Mouse (Mus musculus): ENCODE measurements at regions not wholly inside any gene's neighbourhood (a gene's known extent, or its start where the extent isn't known, plus 50 kb on each side); places are given as distances from the start of the nearest gene placed in this dataset.
A peak's percentile ranks its signal among the peaks of the same experiment; 100 is the strongest.
"Not testable (repeated sequence)": the region's sequence is repeated elsewhere in the genome, so short reads cannot be mapped to it uniquely, and the experiment has no call there.

DNA sequence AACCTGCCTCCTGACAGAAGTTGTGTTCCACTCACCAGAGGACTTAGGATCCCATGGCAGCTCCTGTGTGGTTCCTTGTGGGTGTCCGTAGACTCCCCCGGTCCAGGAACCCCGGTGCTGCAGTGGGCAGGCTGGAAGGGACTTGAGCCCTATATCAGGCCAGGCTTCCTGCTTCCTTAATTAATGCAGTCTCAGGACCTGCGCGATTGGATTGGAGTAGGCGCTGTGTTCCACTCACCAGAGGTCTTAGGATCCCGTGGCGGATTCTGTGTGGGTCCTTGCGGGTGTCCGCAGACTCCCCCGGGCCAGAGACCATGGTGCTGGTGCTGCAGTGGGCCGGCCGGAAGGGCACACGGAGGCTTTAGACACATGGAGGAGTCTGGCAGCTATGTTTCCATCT is 288.7 kb downstream of the Fut8 start:
- not testable (repeated sequence) for DNase-seq (ENCODE audit: low spot score in 2 of 2)

DNA sequence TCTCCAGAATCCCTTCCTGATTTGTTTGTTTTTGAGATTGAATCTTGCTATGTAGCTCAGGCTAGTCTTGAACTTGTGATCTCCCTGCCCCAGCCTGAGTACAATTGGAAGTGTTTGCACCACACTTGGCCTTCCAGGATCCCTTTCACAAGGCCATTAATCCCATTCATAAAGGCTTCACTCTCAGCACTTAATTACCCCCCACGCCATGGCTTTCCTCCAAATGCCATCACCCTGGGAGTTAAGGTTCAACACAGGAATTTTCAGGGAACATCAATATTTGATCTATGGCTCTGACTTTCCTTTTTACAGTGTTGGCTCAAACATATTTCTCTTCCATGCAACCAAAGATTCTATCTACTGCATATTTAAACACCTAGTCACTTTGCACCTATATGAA is 289.6 kb downstream of the Fut8 start:
- DNase-seq (ENCODE audit: low spot score in 2 of 2) = no peak

DNA sequence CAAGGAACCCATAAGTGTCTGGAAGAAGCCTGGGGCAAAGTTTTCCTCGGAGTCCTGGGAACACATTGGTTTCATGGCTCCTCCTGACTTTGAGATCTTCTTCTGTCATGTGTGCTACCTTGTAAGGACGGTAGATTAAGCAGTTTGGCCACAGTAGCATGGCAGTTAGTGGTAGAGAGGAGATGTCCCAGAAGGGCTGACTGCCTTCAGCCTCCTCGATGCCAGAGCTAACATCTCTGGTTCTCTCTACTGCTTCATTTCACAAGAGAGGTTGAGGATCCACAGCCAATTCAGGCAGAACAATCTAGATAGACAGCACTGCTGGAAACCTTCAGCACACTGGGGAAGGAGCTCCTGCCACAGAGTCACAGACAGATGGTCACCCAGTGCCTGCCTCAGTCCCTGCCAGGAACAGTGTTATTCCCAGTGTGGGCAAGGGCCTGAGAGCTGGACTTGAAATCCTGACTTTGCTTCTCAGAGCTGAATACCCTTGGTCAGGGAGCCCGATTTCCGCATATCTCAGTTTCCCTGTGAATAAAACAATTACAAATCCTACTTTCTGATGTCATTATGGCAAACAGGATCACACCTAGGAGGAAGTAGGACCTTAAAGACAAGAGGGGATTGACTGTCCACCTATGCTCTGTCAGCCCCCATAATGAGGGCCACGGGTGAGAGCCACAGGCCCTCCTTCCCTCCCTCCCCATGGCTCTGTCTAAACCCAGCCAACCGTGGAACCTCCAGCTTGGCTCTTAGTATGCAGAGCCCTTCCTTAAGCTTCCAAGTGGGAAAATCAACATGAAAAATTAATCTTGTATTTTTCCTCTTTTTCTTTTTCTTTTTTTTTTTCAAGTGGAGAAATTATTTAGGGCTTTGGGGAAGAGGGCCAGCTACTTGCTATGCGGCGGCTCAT is 290.3 kb downstream of the Fut8 start:
- no peak for DNase-seq (ENCODE audit: low spot score in 2 of 2)

DNA sequence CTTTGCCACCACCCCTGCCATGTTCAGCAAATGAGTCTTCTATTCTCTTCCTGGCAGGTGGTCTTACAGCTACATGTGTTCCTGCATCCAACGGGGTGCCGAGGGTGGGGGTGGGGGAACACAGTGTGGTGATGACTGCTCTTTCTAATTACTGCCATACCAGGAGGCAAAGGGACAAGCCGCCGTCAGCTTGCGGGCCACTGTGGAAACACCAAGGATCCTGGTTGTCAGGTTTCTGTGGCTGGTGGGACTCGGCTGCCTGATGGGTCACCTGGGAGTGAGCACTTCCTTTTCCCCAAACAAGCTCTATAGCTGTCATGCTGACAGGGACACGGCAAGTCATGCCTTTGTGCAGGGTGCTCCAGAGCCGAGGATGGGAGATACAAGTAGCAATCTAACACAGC is 290.9 kb downstream of the Fut8 start:
- DNase-seq (ENCODE audit: low spot score in 2 of 2) = no peak

DNA sequence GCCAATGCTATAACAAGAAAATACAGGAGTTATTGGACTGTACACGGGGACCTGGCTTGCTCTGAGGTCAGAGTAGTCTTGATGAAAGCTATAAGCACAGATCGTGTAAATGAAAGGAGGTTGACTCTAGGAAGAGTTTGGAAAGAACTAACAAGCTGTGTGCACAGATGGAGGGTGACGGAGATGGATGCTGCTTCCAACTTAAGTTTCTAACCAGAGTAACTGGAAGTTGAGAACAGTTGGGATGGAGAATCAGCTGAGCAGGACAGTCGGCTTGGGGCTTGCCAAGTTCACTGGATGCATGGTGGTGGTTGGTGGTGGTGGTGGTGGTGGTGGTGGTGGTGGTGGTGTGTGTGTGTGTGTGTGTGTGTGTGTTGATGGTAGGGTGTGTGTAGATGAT is 291.5 kb downstream of the Fut8 start:
- DNase-seq (ENCODE audit: low spot score in 2 of 2) = peak in 1 of 2 experiments; percentile 18

DNA sequence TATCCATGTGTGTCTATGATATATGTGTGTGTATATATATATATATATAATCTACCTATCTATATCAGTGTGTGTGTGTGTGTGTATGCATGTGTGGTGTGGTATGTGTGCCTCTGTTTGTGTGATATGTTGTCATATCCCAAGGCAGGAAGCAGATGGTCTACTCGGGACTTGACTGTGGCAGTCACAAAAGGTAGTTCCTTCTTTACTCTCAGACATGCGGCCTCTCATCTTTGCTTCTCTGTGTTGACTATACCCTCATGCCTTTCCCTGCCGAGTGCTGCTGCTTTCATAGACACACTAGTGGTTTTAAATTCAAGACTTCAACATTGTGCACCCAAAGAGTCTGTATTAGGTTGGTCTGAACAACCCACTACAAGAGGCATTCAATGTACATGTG is 292.0 kb downstream of the Fut8 start:
- no peak for DNase-seq (ENCODE audit: low spot score in 2 of 2)

DNA sequence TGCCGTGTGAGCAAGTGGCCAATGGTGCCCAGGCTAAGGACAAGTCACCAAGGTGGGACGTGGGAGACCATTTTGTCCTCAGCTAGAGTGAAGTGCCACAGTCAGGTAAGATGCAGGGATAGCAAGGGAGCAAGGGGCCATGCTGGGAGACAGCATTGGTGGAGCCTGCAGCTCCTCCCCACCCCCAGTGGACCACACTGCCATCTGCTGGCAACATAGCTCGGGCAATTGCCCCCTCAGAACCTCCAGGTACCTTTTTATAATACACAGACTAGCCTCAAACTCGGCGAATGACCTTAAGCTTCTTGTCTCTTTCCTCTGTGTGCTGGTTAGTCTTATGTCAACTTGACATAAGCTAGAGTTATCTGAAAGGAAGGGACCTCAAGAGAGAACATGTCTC is 293.4 kb downstream of the Fut8 start:
- peak in 1 of 2 experiments; percentile 23 for DNase-seq (ENCODE audit: low spot score in 2 of 2)

DNA sequence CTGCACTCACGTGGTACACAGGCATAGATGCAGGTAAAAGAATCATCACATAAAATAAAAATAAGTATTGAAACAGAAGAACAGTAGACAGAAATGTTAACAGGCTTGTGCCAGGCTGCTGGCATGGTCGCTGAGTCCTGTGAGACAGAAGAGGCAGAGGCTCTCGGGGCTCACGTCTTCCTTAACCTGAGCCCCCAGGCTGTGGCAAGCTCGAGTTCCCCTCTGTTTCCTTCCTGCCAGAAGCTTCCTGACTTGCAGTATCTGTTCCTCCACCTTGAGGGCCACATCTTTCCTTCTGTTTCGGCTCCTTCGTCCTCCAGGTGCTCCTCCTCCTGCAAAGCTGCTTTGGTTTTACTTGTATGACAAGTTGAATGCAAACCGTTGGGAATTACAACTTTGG is 294.6 kb downstream of the Fut8 start:
- no peak for DNase-seq (ENCODE audit: low spot score in 2 of 2)

DNA sequence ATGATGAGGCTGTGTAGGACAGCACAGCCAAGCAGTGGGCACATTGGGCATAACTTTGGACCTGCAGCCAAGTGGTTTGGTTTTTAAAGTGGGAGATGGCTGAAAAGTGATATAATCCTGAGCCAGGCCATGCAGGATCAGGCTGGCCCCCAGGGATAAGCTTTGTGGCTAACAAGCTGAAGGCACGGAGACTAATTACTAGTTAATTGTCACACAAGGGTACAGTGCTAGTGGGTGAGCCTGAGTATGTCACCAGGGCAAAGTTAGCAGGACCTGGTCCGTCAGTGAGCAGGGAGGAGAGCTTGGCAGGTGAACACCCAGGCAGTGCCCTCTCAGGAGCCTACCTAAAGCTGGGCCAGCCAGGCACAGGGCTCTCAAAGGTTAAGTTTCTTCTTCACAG is 295.7 kb downstream of the Fut8 start:
- no peak for DNase-seq (ENCODE audit: low spot score in 2 of 2)

DNA sequence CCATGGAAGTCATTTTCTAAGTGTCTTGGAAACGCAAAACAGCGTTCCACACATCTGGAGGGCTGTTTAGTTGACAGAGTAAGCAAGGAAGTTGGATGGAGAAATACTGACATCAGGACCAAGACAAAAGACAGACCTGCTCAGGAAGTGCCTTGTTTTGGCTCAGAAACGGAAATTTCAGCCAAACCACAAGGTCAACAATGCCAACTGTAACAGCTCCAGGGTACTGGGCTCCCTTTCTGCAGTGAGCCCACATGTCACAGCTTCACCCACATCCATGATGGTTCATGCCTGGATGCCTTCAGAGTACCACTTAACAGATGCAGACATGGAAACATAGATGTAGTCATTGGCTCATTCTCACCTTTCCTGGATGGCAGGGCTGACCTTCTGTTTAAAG is 296.2 kb downstream of the Fut8 start:
- no peak for DNase-seq (ENCODE audit: low spot score in 2 of 2)

DNA sequence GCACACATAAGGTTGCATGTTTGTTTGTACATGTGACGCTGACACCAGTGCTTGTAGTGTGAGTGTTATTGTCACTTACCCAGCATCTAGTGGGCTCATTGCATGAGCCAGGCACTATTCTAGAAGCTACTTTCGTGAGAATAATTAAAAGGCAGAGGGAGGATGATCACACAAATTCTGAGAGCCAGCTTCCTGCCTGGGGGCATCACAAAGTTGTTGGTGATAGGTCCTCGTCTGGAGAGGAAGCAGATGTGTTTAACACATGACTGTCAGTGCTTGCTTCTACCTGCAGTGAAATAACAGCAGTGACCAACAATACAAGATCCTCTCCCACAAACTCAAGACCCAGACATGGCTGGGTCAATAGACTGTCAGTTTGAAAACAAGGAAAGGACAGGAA is 297.2 kb downstream of the Fut8 start:
- no peak for DNase-seq (ENCODE audit: low spot score in 2 of 2)

DNA sequence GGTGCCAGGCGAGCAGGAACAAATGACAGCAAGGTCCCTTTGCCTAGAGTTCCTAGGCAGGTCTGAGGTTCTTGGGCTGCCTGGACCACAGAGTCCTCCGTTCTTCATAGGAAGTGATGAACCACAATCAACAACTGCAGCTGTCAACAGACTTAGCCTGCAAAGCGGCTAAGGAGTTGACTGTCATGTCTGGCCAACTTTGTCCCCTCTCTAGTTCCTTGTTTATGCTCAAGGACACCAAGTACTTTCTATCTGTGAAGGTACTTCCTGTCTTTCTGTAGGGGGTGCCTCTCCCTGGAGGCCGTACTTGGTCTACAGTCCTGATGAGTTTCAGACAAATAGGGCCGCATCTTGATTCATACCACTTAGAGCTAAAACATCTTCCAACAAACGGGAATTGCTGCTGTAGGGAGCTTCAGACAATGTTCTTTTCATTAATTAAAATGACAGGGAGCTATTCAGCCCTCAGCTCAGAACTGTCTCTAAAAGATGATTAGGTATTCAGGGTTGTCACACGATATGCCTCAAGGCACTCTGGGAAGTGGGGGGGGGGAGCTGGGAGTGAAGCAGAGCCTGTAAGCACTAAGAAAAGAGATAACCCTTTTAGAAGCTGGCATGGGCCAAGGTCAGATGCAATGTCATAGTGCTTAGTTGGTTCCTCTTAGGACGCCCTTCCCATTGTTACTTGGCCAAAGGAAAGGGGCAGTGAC is 299.4 kb downstream of the Fut8 start:
- no peak for DNase-seq (ENCODE audit: low spot score in 2 of 2)

DNA sequence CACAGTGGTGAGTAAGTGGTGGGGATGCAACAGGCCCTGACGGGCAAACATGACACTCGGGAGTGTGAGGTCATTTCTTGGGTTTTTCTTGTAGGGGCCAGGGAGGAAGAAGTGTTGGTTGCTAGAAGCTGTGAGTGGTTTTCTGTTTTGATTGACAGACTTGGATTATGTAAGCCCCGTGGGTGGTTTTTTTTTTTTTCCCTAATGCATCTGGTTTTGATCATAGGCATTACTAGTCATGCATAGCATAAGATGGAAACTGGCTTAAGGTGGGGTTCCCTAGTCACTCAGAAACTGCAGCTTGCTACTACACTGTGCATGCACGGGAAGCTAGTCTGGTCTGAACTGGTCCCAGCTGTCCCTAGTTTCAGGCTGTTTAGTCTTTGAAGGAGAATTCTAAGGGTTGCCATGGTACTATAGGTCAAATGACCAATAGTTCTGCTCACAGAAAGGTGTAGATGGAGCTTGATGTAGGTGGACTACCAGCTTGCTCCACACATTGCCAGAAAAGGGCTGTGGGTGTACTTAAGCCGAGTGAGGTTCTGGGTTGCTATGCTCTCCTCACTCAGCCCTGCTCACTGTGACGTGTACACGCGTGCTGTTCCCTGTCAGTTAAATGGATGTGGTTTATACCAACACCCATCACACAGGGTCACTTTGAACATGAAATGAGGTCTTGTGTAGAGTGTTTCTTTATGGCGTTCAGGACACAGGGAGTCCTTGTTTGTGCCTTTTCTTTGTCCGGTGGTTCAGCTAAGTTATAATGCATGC is 301.9 kb downstream of the Fut8 start:
- DNase-seq (ENCODE audit: low spot score in 2 of 2) = no peak

DNA sequence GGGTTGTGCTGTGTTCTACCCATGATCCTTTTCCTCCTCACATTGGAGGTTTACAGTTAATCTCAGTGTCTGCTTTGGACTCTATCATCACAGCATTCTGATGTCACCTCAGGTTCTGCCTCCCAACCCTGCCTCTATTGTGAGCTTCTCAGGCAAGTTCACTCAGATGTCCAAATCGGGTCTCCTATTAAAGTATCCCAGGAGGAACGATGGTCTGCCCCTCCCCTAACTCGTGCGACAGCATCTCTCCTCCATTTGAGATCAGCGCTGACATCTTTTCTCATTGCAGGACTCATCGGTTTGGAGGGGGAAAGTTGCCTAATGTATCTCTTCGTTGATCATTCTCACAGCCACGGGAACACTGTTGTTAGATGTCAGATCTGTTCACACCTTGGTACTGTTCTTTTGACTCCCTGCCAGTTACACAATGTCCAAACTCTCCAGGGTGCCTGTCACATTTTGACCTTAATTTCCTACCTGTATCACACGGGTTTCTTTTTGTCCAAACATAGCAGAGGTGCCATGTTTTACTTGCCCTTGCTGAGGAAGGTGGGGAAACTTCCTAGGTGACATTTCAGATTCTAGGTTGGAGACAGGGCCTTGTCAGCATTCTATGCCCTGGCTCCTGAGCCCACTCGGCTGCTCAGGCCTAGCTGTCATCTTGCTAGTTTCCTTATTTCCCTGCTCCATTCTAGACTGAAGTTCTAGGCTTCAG is 303.3 kb downstream of the Fut8 start:
- no peak for DNase-seq (ENCODE audit: low spot score in 2 of 2)

DNA sequence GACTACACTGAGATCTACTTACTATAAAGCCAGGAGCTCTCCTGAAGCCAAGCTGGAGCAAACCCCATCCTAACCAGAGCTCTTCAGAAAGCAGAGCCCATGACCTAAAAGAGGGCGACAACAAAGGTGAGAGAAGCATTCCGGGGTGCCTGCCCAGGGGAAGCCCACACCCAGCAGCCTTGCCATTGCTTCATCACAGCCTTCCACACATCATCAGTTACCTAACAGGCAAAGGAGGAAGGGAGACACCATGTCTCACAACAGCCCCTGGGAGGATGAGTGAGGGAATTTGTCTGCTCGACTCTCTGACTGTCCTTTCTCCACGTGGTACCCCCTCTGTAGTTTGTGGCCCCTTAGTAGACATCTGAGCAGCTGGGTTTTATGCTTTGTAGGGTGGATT is 303.9 kb downstream of the Fut8 start:
- no peak for DNase-seq (ENCODE audit: low spot score in 2 of 2)

DNA sequence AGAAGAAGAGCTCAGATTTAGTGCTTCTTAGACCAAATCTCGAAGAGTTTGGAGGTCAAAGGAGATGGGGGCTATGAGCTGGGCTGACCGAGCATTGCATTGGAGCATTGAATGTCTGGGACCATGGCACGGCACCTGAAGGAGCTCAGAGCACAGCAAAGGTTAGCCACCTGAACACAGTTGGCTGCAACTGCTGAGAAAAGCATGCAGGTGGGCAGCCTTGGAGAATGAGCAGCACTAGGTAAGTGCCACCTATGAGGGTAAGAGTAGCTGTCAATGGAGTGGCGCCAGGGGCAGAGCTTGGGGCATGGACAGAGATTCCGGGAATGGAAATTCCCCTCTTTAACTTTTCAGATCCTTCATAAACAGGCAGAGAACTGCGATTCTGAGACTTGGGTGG is 305.7 kb downstream of the Fut8 start:
- no peak for DNase-seq (ENCODE audit: low spot score in 2 of 2)

DNA sequence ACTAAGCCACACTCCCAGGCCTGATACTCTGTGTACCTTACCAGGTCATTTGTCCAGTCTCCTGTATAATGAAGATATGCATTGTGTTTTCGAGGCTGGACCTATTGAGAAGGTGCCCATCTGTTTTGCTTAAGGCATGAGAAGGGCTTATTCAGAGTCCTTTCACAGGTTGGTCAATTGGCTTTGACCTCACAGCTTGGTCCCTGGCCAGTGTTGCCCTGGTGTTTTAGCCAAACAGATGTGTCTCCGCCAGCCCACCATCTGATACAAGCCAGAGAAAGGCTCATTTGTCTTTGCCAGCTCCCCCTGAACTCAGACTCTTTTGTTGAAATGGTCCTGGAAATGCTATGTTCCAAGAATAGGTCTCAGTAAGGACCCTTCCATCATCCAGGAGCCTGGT is 308.2 kb downstream of the Fut8 start:
- DNase-seq (ENCODE audit: low spot score in 2 of 2) = no peak

DNA sequence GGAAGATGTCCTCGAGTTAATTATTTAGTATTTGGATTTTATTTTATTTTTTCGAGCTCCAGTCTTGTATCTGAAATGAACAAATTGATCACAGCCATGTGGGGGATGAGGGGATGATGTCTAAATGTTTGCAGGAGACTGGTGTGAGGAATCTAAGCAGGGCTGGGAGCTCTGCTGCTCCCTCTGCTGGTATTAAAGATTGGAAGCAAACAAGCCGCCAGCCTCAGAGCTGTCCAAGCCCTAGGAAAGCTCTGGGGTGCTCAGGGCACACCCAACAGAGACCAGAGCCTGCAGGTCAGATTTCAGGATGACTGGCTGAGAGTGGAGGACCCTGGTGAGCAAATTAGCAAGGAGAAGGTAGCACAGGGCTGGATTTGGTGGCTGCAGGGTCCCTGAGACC is 330.4 kb downstream of the Fut8 start:
- DNase-seq (ENCODE audit: low spot score in 2 of 2) = peak in 1 of 2 experiments; percentile 57

DNA sequence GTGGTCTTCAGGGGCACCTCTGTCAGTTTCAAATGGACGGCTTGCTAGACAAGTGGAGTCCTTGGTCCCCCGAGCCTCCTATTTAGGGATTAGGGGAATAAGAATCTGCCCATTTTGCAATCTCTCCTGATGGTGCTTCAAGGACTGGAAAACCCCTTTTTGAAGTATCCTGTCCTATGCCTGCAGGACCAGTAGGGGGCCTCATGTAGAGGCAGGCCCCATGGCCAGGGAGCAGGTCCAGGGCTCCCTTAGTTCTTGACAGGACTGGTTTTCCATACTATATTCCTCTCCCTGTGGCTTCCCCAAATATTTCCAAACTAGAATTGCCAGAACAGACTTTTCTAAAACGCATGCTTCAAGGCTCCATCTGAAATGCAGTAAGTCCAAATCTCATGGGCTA is 332.6 kb downstream of the Fut8 start:
- no peak for DNase-seq (ENCODE audit: low spot score in 2 of 2)

DNA sequence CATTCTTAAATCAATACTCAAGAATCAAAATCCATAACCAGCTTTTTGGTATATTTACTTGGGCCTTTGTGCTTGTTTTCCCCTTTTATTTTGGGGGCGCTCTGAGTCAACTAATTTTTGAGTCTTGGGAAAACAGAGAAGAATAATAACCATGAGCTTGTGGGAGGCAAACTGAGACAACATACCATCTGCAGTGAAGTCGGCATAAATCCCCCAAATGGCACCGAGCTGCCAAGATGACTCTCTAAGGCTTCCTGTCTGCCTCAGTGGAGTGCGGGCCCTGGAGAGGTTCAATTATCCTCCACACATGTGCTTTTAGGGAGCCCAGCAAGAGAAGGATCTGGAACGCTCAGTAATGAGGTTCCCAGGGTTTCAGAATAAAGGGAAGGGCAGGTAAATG is 333.1 kb downstream of the Fut8 start:
- peak; percentile 28 to 39 for DNase-seq (ENCODE audit: low spot score in 2 of 2)

DNA sequence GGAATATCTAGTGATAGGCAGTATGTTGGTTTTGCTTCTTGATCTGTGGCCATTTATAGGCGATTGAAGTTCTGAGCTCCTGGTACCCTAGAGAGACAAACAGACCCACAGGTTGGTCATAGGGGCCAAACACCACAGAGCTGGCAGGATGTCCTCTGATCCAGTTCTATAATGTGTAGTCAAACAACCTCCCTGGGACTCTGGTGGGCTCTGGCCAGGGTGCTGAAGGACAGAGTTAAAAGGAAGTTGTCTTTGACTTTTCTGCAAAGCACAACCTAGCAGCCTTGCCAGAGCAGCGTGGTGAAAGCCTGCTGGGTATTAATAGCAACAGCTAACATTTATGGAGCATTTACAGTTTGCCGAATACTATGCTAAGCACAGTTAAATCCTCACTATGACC is 337.1 kb downstream of the Fut8 start:
- no peak for DNase-seq (ENCODE audit: low spot score in 2 of 2)

DNA sequence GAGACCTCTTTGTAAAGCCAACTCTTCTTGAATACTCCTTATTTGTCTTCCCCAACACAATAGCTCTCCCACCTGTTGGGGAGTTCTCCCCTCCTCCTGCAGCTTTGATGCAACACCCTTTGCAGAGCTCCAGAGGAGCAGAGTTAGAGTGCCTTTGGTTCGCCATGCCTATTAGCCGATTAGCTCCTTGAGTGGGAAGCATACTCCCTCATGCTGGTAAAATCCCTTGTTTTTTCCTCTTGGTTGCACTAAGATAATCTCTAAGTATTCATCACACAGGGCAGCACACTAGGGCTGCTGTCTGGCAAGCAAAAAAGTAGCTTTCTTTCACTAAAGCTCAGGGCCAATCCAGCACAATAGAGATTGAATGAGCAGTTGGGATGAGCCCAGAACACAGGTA is 350.4 kb downstream of the Fut8 start:
- no peak for DNase-seq (ENCODE audit: low spot score in 2 of 2)
